Mouse (Mus musculus): ENCODE data around the gene Hoxb9.

DNA sequence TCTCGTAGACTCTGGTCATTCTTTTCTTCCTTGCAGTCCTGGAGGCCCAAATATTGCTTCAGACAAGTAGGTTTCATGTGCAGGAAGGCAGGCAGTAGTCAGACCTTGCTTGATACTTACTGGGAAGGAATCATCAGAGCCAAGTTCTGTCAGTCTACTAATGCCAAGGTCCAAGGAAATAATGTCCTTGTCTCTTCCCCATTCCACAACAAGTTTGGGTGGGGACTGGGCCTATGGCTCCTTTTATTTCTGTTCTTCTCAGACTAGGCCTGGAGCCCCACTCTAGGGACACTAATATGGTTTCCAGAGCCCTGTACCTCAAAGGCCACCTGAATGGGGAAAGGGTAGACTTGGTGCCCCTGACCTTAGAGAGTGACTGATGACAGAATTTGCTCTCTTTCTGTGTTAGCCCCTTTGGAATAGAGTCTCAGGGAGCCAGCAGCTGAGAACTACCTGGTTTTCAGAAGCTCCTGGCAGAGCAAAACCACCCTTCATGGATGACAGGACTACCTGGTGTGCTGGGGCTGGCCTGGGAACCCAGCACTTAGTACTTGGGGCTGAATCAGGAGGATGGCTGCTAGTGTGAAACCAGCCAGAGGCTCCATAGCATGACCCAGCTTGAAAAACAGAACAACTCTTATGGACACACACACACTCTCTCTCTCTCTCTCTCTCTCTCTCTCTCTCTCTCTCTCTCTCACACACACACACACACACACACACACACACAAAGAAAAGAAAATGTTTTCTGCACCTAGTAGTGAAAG, 17.4 kb downstream of the Hoxb9 start:
- TF ChIP-seq CTCF (IDR thresholded peaks at IDR 0.05; ENCODE audit: control insufficient read depth, insufficient read depth, insufficient read length) (no peak), CEBPB (IDR thresholded peaks at IDR 0.05; ENCODE audit: low read depth) (no peak), MYOD1 (IDR thresholded peaks at IDR 0.05; ENCODE audit: control insufficient read depth, insufficient read length, low read depth) (no peak), USF1 (IDR thresholded peaks at IDR 0.05; ENCODE audit: low read depth) (no peak), MYOG (IDR thresholded peaks at IDR 0.05; ENCODE audit: control insufficient read depth, extremely low read depth, insufficient read length) (no peak)

Data from C2C12 (cell line).